Mouse (Mus musculus) stomach, postnatal 0 days (tissue): ENCODE results near the gene Enkur. TPM values are rescaled to one million over a fixed set of nuclear protein-coding genes. Genes with fewer than 3 reads are reported as not detected.

ENCODE experiments used
- ATAC-seq: fragments of 200-750 bp; cut with Nextera tagmentation; 2 replicates; pipeline ENCODE4 v1.8.0; 2017; ENCODE audit not compliant: low FRiP score, low TSS enrichment
- DNase-seq: peaks from one replicate; pipeline ENCODE4 v3.0.0-alpha.2; 2016; ENCODE audit warnings: low spot score
- H3K27ac ChIP-seq: fragments of 300-500 bp; sonication (generic); replicated peaks from 2 replicates; pipeline ENCODE4 v1.5.1; 2014; ENCODE audit warnings: mild to moderate bottlenecking, control low read depth
- H3K27me3 ChIP-seq: fragments of 300-500 bp; sonication (generic); 2 replicates; pipeline ENCODE4 v1.6.1; 2014; ENCODE audit warnings: low read length; ENCODE audit not compliant: control insufficient read depth, insufficient read depth
- H3K36me3 ChIP-seq: fragments of 300-500 bp; sonication (generic); 2 replicates; pipeline ENCODE4 v1.6.1; 2014; ENCODE audit warnings: low read length, mixed read lengths; ENCODE audit not compliant: control insufficient read depth, insufficient read depth
- H3K4me1 ChIP-seq: fragments of 300-500 bp; sonication (generic); replicated peaks from 2 replicates; pipeline ENCODE4 v1.6.1; 2014; ENCODE audit warnings: antibody characterized with exemption; ENCODE audit not compliant: control insufficient read depth, insufficient read depth
- H3K4me2 ChIP-seq: fragments of 300-500 bp; sonication (generic); replicated peaks from 2 replicates; pipeline ENCODE4 v1.6.1; 2014; ENCODE audit warnings: low read depth, mild to moderate bottlenecking, control low read depth, moderate library complexity
- H3K4me3 ChIP-seq: fragments of 300-500 bp; sonication (generic); 2 replicates; pipeline ENCODE4 v1.5.1; 2014; ENCODE audit warnings: low read depth, low read length, control low read depth
- H3K9ac ChIP-seq: fragments of 300-500 bp; sonication (generic); 2 replicates; pipeline ENCODE4 v1.6.1; 2014; ENCODE audit warnings: mild to moderate bottlenecking, low read length, control low read depth, mixed read lengths
- H3K9me3 ChIP-seq: fragments of 300-500 bp; sonication (generic); 2 replicates; pipeline ENCODE4 v1.6.1; 2016; ENCODE audit warnings: low read length; ENCODE audit not compliant: control insufficient read depth
- CTCF ChIP-seq: IDR thresholded peaks from 2 replicates; pipeline ENCODE4 v1.5.1; 2016; ENCODE audit warnings: antibody characterized with exemption, low read depth, mild to moderate bottlenecking, moderate library complexity
- EP300 ChIP-seq: optimal IDR thresholded peaks from 2 replicates; pipeline ENCODE3; 2016; ENCODE audit warnings: antibody characterized with exemption
- WGBS: fragments of 180-500 bp; shearing (Covaris S2); extraction: QIAGEN DNeasy Blood & Tissue Kit; methylation state at CpG from one replicate; pipeline ENCODE4 v1.1.7; 2014; 5-methylcytosine and 5-hydroxymethylcytosine counted together
- polyA plus RNA-seq: library from polyadenylated mRNA; unstranded; fragments of >200 nt; fragmentation: Nextera tagmentation; extraction: Ambion mirVana; gene quantifications from 2 replicates; pipeline ENCODE4 v1.2.1, GENCODE M21; 2015

Gene Enkur
- polyA plus RNA-seq, 1 experiment from 2014 or later, result 2.5 TPM

- 21% methylated on average over 5 of the region's 5 CpGs for WGBS
- no peaks in the 10 kb centered on the region for H3K4me1 ChIP-seq
- ATAC-seq (peak; percentile 53; the same call in 1 of the 2 replicates), DNase-seq (no peak)
- 0 out of 2 replicates have a peak overlapping the region, but pooled peaks have one; percentile 18 for H3K27ac ChIP-seq
- TF ChIP-seq CTCF (no peak), EP300 (no peak)
- no peaks in the 10 kb centered on the region for H3K36me3 ChIP-seq
- no peak overlapping the region for H3K4me2 ChIP-seq
- H3K9me3 ChIP-seq, result no peaks in the 10 kb centered on the region
- no peak overlapping the region for H3K9ac ChIP-seq
- H3K27me3 ChIP-seq, result no peaks in the 10 kb centered on the region
- H3K4me3 ChIP-seq, result no peak overlapping the region
Observed at GRCm38 (mm10) chr2:21236846-21237245, 31.7 kb upstream of the Enkur start.

DNA sequence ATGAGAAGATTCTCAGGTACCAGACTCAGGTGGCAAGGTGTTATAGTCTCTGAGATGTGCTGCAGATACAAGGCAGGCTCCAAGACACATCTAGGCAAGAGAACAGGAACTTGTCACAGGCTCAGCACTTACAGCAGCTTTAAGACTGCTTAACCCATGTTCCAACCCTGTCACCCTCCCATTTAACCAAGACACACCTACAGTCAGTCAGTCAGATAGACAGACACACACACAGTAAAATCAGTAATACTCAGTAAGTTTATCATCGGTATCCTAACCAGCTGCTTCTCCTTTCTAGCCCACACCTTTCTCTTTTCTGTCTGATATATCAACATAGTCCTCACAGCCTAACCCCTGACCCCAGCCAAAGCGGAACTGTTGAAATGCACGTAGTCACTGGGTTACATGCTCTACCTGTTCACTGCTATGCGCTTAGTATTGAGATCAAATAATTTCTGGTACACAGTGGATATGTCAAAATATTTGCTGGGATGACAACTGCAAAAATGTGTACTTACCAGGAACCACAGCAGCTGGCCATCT lies 30.8 kb upstream of the Enkur start:
- H3K9me3 ChIP-seq, result no peaks in the 10 kb centered on the region
- no peak for DNase-seq
- TF ChIP-seq CTCF (no peak), EP300 (no peak)
- no peak overlapping the region for H3K9ac ChIP-seq
- peak overlapping the region; percentile 87 for H3K27ac ChIP-seq
- H3K4me3 ChIP-seq, result no peak overlapping the region
- no peaks in the 10 kb centered on the region for H3K4me1 ChIP-seq
- no peaks in the 10 kb centered on the region for H3K27me3 ChIP-seq
- 62% methylated on average over 4 of the region's 4 CpGs for WGBS
- ATAC-seq, result no peak
- no peaks in the 10 kb centered on the region for H3K36me3 ChIP-seq
- H3K4me2 ChIP-seq, result no peak overlapping the region

GRCm38 (mm10) chr2:21234871-21235648 lies 29.9 kb upstream of the Enkur start:
- DNase-seq, result peak; percentile 80
- no peak for TF ChIP-seq CTCF
- TF ChIP-seq EP300, result no peak
- ATAC-seq, result peak; percentile 97
- Histone ChIP-seq H3K9me3 (no peaks in the 10 kb centered on the region), H3K27me3 (no peaks in the 10 kb centered on the region), H3K4me3 (no peak overlapping the region), H3K4me1 (no peaks in the 10 kb centered on the region), H3K27ac (peak overlapping the region; percentile 87), H3K4me2 (no peak overlapping the region), H3K9ac (no peak overlapping the region), H3K36me3 (no peaks in the 10 kb centered on the region)
- WGBS, result 47% methylated on average over 9 of the region's 9 CpGs

DNA sequence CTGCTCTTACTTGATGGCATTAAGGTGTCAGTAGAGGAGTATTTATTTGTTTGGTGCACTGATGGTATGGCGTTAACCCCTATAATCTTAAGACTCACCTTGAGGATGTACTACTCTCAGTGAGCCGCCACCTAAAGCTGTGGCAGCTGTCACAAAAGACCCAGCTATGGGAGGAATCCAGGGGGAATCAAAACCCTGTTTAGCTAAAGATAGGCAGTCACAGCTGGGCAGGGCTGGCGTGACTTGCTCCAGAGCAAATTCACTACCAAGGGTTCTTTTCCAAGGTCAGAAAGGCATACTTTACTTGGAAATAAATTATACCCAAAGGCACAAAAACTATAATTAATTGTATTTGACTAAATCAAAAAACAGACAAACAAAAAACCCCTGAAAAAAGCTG lies 26.0 kb upstream of the Enkur start:
- Histone ChIP-seq H3K27ac (no peak overlapping the region), H3K27me3 (no peaks in the 10 kb centered on the region), H3K9me3 (no peaks in the 10 kb centered on the region), H3K4me1 (no peaks in the 10 kb centered on the region), H3K9ac (no peak overlapping the region), H3K36me3 (no peaks in the 10 kb centered on the region), H3K4me3 (no peak overlapping the region), H3K4me2 (no peak overlapping the region)
- 69% methylated on average over 3 of the region's 3 CpGs for WGBS
- TF ChIP-seq CTCF, result no peak
- TF ChIP-seq EP300, result no peak
- DNase-seq (no peak), ATAC-seq (no peak)

DNA sequence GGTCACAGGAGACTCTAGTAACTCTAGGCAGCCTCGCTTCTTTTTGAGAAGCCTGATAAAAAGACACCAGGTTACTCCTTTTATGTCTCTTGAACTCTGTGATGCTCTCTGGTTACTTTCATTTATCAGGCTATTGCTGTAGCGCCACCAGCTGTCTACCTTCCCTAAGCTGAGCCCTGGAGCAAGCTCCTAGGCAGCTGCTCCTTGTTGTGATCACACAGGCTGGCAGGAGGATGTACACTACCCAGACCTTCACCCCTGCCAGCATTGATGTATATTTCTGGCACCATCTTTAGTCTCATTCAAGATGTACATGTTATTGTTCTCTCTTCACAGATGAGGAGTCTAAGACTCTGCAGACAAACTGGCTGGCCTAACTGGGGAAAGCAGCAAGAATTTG lies 25.1 kb upstream of the Enkur start:
- H3K27ac ChIP-seq, result no peak overlapping the region
- H3K9me3 ChIP-seq, result no peaks in the 10 kb centered on the region
- H3K36me3 ChIP-seq, result no peaks in the 10 kb centered on the region
- 63% methylated on average over 2 of the region's 2 CpGs for WGBS
- ATAC-seq, result no peak
- TF ChIP-seq CTCF, result peak; percentile 19; the same call in 1 of the 2 replicates
- no peak for TF ChIP-seq EP300
- no peak overlapping the region for H3K4me3 ChIP-seq
- no peaks in the 10 kb centered on the region for H3K4me1 ChIP-seq
- H3K27me3 ChIP-seq, result no peaks in the 10 kb centered on the region
- DNase-seq, result no peak
- H3K4me2 ChIP-seq, result no peak overlapping the region
- no peak overlapping the region for H3K9ac ChIP-seq
